Mouse (Mus musculus): ENCODE measurements around the gene Plscr4.

DNA sequence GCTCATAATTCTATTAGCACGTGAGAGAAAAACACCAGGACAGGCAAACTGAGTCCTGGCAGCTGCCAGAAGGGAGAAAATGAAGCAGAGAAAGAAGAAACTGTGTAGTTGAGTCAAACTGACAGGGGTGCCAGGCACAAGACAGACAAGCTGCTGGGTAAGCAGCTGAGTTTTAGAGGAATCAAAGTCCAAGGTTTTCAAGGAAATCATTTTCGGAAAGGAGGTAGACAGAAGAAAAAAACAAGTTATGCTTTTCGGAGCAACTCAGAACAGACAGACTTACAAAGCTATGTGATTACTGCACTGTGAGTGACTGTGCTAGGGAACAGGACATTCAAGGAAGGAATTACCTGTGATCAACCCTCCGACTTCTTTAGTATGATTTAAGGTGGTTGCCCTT is 67.3 kb downstream of the Plscr4 start:
- TF ChIP-seq CTCF (IDR thresholded peaks at IDR 0.05; ENCODE audit: borderline replicate concordance, extremely low read depth, insufficient read depth, insufficient read length) = no peak
- TF ChIP-seq POLR2A (IDR thresholded peaks at IDR 0.05; ENCODE audit: borderline replicate concordance, extremely low read depth, insufficient read depth, insufficient read length, poor library complexity, severe bottlenecking) = no peak
